Mouse (Mus musculus) heart, adult 2 months (tissue): ENCODE data around the gene Ror2.

Experiments used
- CTCF ChIP-seq: fragments of 200-600 bp; IDR thresholded peaks from 2 replicates; pipeline ENCODE4 v1.8.1; 2022; ENCODE audit warnings: antibody characterized with exemption, mild to moderate bottlenecking, moderate library complexity
- POLR2A ChIP-seq: fragments of 200-500 bp; IDR thresholded peaks from 2 replicates; pipeline ENCODE4 v1.6.1; 2011; ENCODE audit warnings: mild to moderate bottlenecking, low read depth, low read length, control low read depth; ENCODE audit not compliant: insufficient read depth

DNA sequence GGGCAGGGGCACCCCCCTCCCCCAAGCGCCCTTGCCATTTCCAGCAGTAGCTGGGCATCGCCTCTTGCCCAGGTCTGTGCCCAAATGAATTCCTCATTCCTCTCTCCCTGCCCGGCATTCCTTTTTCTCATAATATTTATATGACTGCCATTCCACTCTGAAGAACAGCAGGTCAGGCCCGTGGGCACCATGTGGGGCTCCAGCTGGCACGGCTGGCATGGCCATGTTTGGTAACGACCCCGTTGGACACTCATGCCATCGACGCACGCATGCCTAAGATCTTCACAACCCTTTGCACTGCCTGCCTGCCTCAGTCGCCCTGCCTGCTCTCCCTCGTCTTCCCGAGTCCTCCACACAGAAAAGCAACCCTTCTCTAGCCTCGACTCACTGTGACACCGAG is 129.0 kb downstream of the Ror2 start:
- TF ChIP-seq CTCF: no peak
- no peak for TF ChIP-seq POLR2A
